Mouse (Mus musculus) activated CD4-positive, CD25-positive, alpha-beta regulatory T cell, adult 4 months (primary cell): ENCODE measurements around the gene Gpr89. TPM values are rescaled to one million over a fixed set of nuclear protein-coding genes. Genes with fewer than 3 reads are reported as not detected.
A peak's percentile ranks its signal among the peaks of the same experiment; 100 is the strongest.

Experiments
- ATAC-seq: one replicate; pipeline ENCODE4 v1.8.0; 2017
- polyA plus RNA-seq, 2 experiments: library from polyadenylated mRNA; unstranded; fragments of 100-300 nt; shearing (Covaris generic); gene quantifications; one replicate each; pipeline ENCODE4 v1.2.1; 2017

Gpr89 gene
- polyA plus RNA-seq, 2 experiments from 2014 or later: 23.7 to 26.9 TPM

- no peak for ATAC-seq
Measured at GRCm38 (mm10) chr3:96869091-96869490, 36.1 kb downstream of the Gpr89 start.

- ATAC-seq: no peak
Measured at GRCm38 (mm10) chr3:96868566-96868965, 36.6 kb downstream of the Gpr89 start.

- ATAC-seq: no peak
Measured at GRCm38 (mm10) chr3:96867863-96868262, 37.3 kb downstream of the Gpr89 start.

- ATAC-seq: no peak
Measured at GRCm38 (mm10) chr3:96860498-96860897, 44.6 kb downstream of the Gpr89 start.

- ATAC-seq: no peak
Measured at GRCm38 (mm10) chr3:96855833-96856232, 49.3 kb downstream of the Gpr89 start.

- no peak for ATAC-seq
Measured at GRCm38 (mm10) chr3:96854376-96854775, 50.8 kb downstream of the Gpr89 start.

GRCm38 (mm10) chr3:96852561-96852960 is 52.6 kb downstream of the Gpr89 start:
- no peak for ATAC-seq

- ATAC-seq: no peak
Measured at GRCm38 (mm10) chr3:96849168-96849727, 55.9 kb downstream of the Gpr89 start.

GRCm38 (mm10) chr3:96848470-96848869 is 56.7 kb downstream of the Gpr89 start:
- ATAC-seq: no peak

- peak; percentile 69 for ATAC-seq
Measured at GRCm38 (mm10) chr3:96847661-96848060, 57.5 kb downstream of the Gpr89 start.

- ATAC-seq: peak; percentile 54
Measured at GRCm38 (mm10) chr3:96846985-96847384, 58.2 kb downstream of the Gpr89 start.

- no peak for ATAC-seq
Measured at GRCm38 (mm10) chr3:96845806-96846205, 59.3 kb downstream of the Gpr89 start.

GRCm38 (mm10) chr3:96845191-96845590 is 60.0 kb downstream of the Gpr89 start:
- no peak for ATAC-seq

- no peak for ATAC-seq
Measured at GRCm38 (mm10) chr3:96838996-96839645, 66.0 kb downstream of the Gpr89 start.

GRCm38 (mm10) chr3:96836414-96836813 is 68.7 kb downstream of the Gpr89 start:
- ATAC-seq: no peak

- ATAC-seq: no peak
Measured at GRCm38 (mm10) chr3:96834587-96835348, 70.4 kb downstream of the Gpr89 start.

GRCm38 (mm10) chr3:96832930-96833329 is 72.2 kb downstream of the Gpr89 start:
- ATAC-seq: no peak

GRCm38 (mm10) chr3:96829856-96830255 is 75.3 kb downstream of the Gpr89 start:
- no peak for ATAC-seq

- ATAC-seq: no peak
Measured at GRCm38 (mm10) chr3:96828984-96829383, 76.2 kb downstream of the Gpr89 start, which contains the start of the genes Pdzk1 and Cd160. Pdzk1 (plus strand) TSS chr3:96829284. Cd160 (minus strand) TSS chr3:96829351.

- ATAC-seq: no peak
Measured at GRCm38 (mm10) chr3:96828308-96828864, 76.8 kb downstream of the Gpr89 start.

GRCm38 (mm10) chr3:96825261-96825660 is 79.9 kb downstream of the Gpr89 start:
- no peak for ATAC-seq

- no peak for ATAC-seq
Measured at GRCm38 (mm10) chr3:96824614-96825013, 80.5 kb downstream of the Gpr89 start.

GRCm38 (mm10) chr3:96823701-96824100 is 81.4 kb downstream of the Gpr89 start:
- no peak for ATAC-seq
